Mouse (Mus musculus): ENCODE results near the gene Gm28230.
A peak's percentile ranks its signal among the peaks of the same experiment; 100 is the strongest.

The Gm28230 gene

DNA sequence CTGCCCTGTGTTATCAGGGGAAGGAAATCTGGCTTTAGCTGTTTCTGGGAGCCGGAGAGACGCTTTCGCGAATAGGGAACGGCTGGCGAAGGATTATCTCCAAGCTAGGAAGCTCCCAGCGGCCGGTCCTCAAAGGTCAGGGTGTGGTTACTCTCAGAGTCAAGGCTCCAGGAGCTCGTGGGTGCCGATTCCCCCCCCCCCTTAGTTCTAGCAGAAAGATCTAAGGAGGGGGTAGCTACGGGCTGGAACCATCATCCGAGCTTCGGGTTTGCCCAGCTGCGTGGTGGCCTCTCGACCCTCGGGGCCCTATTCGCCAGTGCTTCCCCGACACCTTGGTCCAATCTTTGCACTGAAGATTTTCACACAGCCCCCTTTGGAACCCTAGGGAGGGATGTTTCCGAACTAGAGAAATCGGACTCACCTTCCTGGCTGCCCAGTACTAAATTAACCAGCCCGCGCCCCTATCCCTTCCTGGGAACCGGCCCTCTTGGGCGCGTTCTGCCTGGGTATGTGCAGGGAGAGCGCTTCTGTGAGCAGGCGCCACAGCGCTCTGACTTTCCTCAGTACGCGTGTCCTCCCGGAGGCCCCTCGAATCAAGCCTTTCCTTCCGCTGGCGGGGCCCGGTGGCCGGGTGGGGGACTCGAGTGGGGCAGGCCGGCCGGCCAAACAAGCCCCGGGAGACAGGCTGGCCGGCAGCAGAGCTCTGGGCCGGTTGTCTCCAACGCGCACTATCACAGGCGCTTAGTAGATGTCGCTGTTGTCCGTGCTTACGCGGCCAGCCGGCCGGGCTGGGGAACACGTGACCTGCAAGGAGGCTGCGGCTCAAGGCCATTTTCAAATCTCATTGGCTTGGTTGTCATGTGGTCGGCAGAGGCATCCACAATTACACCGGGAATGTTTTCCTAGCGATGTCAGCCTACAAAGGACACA lies 35.2 kb upstream of the Gm28230 start, which contains the start of gene Hoxd10:
Hoxd10 (plus strand) TSS at position 903 of the 930 bp plus-strand sequence.
- peak; percentile 90 for DNase-seq (ENCODE audit: extremely low spot score, low spot score)

- DNase-seq (ENCODE audit: extremely low spot score, low spot score): no peak
Observed at GRCm38 (mm10) chr2:74691995-74692807, 34.3 kb upstream of the Gm28230 start.

DNA sequence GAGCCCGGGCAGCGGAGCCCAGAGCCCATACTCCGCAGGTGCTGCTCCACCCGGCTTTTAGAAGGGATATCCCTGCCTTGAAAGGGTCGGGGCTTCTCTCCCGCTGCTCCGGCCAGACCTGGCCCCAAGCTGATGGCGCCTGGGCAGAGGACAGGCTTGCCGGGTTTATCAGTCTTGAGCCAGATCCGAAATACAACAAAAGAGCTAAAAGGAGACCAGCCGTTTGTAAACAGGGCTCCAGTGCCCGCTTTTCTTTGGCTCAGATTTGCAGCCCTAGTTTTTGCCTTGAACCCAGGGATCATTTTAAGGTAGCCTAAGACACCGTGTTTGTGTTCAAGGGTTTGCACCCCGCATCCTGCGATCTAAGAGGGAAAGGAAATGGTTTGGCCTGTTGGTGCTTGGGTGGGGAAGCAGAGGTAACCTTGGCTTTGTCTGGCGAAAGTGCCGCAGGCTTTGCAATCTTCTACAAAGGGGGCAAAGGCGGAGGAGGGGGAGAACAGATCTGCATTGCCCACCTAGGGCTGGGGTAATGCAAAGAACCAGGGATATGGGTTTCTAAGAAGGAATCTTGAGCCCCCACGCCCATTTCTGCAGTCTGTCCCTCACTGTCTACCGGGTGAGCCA lies 33.6 kb upstream of the Gm28230 start:
- DNase-seq (ENCODE audit: extremely low spot score, low spot score): peak; percentile 67

DNA sequence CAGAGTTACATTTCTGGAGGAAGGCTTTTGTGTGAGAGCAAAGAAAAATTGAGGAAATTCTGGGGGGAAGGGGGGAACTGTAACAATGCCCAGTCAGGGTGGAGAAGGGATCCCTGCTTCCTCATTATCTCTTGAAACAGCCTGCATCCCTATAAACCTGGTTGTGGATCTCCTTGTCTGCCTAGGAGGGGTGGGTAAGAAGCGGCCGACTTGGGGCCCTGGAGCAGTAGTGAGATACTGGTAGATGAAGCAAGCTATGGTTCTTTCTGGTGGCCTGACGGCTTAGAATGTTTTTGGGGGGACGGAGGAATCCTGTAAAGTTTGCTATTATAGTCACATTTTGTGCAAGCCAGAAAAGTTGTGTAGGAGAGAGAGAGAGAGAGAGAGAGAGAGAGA lies 33.1 kb upstream of the Gm28230 start:
- DNase-seq (ENCODE audit: extremely low spot score, low spot score): no peak

DNA sequence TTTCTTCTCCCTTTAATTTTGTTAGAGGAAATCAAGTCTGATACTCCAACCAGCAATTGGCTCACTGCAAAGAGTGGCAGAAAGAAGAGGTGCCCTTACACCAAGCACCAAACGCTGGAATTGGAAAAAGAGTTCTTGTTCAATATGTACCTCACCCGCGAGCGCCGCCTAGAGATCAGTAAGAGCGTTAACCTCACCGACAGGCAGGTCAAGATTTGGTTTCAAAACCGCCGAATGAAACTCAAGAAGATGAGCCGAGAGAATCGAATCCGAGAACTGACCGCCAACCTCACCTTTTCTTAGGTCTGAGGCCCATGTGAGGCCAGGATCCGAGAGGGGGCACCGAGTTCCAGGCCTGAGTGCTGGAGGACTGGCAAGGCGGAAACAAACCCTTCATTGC lies 32.5 kb upstream of the Gm28230 start:
- DNase-seq (ENCODE audit: extremely low spot score, low spot score): peak; percentile 73

DNA sequence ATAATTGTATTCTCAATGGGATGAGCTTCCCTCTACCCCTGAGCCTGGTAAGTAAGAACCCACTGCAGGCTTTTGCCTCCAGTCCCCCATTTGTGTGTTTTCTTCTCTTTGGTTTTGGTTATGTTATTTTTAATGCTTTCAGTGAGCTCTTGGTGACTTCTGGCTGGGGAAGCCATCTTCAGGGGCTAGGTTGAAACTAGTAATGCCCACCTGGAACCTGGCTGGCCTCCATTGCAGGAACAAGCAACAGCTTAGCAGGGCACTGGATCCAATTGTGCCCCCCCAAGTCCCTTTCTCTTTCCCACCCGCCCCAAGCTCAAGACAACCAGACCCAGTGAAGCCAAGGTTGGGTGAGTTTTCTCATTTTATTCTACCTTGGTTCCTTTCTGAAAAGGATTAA lies 31.1 kb upstream of the Gm28230 start:
- DNase-seq (ENCODE audit: extremely low spot score, low spot score): no peak

DNA sequence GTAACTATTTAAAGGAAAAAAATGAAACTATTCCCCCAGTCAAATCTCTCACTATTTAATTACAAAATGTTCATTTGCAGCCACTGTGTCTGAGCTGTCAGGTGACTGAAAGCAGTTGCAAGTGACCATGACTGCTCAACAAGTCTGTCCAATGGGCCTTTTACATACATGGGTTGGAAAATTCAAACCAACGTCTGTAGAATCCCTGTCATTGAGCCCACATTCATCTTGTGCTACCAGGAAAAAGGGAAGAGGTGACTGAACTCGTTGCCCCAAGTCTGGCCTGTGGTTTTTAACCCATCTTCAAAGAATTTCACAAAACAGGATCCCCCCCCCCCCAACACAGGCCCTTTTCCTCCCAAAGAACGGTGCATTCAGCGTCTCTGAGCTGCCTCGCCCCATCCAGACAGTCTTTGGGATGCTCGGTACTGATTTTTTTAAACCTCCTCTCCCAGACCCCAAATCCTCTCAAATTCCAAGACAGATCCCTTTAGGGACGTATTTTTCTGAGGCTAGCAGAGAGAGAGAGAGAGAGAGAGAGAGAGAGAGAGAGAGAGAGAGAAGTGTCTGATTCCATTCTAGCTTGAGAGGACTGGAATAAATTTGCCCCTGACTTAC lies 30.6 kb upstream of the Gm28230 start:
- DNase-seq (ENCODE audit: extremely low spot score, low spot score): peak; percentile 37

GRCm38 (mm10) chr2:74696442-74697335 lies 29.8 kb upstream of the Gm28230 start:
- peak; percentile 58 for DNase-seq (ENCODE audit: extremely low spot score, low spot score)

- peak; percentile 85 for DNase-seq (ENCODE audit: extremely low spot score, low spot score)
Observed at GRCm38 (mm10) chr2:74697567-74698121, 28.9 kb upstream of the Gm28230 start, which contains the start of gene Hoxd9. Hoxd9 (plus strand) TSS chr2:74697727.

DNA sequence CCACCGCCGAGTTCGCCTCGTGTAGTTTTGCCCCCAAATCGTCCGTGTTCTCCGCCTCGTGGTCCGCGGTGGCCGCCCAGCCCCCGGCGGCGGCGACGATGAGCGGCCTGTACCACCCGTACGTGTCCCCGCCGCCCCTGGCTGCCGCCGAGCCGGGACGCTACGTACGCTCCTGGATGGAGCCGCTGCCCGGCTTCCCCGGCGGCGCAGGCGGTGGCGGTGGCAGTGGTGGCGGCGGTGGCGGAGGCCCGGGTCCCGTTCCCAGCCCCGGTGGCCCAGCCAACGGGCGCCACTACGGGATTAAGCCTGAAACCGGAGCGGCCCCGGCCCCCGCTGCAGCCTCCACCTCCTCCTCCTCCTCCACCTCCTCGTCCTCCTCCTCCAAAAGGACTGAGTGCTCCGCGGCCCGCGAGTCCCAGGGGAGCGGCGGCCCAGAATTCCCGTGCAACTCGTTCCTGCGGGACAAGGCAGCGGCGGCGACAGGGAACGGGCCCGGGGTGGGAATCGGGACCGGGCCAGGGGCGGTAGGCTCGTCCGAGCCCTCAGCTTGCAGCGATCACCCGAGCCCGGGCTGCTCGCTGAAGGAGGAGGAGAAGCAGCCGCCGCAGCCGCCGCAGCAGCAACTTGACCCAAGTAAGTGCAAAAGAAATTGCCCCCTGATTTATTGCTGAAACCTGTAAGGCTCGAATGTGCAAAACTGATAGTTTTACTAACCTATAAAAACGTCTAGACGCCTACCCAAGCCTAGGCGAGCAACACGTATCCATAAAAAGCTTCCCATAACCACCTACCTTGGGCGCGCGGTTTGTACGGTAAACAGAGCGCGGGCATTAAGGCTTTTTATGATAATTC lies 28.1 kb upstream of the Gm28230 start:
- DNase-seq (ENCODE audit: extremely low spot score, low spot score): peak; percentile 86

GRCm38 (mm10) chr2:74699053-74699430 lies 27.5 kb upstream of the Gm28230 start:
- DNase-seq (ENCODE audit: extremely low spot score, low spot score): peak; percentile 70

DNA sequence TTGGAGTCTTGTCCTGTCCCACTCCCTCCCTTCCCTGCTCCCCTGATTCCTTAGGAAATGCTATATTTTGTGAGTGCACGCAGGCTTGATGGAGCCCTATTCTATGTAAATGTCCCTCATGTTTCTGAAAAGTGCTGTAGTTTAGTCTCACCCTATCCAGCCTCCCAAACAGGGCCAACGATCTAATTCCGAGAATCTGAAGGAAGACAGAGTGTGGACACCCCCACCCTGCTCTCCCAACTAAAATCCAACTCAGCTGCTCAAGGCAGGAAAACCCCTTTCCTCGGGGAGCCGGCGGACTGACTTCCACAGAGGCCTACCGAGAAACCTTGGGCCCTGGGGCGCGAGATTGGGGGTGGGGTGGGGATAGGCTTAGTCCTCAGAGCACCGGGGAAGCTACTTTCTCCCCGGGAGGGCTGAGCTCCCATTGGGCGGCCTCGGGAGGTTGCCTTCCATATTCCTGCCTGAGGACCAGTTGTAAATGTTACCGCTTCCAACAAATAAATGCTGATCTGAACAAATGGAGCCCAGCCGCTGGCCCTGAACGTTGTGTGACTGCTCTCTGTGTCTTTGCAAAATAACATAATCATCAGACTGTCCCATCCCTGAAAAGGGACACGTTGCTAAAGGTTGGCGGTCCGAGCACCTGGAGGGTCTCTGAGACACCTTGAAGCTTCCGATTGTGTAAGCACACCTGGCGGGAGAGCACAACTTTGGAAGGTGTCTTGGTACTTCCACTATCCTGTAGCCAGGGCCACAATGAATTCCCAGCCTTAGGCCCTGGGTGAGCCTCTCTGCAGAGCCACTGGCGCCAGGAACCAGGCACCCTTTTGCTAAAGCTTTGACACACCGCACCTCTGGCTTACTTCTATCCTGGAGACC lies 26.6 kb upstream of the Gm28230 start:
- DNase-seq (ENCODE audit: extremely low spot score, low spot score): peak; percentile 70

DNA sequence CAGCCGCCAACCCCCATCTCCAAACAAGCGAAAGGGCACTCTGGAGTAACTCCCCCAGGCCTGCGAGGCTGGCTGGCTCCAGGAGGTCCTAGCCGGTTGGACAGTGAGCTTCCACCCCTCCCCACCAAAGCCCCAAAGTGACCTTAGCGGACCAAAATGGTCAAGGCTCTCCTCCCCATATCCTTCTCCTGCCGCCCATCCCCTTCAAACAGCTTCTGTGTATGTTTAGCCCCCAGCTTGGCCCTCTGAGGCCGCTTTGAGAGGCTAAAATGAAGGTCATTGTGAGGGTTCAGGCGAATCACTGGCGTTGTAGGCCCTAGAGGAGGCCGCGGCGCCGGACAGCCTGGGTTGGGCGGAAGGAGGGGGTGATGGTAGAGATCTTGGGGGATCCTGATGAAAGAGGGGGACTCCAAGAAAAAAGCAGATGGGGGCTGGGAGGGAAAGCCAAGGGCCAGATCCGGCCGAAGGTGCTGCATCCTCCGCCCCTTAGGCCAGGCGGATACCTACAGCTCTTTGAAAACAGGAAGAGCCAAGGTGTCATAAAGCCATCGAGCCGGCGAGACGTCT lies 25.9 kb upstream of the Gm28230 start:
- DNase-seq (ENCODE audit: extremely low spot score, low spot score): no peak

DNA sequence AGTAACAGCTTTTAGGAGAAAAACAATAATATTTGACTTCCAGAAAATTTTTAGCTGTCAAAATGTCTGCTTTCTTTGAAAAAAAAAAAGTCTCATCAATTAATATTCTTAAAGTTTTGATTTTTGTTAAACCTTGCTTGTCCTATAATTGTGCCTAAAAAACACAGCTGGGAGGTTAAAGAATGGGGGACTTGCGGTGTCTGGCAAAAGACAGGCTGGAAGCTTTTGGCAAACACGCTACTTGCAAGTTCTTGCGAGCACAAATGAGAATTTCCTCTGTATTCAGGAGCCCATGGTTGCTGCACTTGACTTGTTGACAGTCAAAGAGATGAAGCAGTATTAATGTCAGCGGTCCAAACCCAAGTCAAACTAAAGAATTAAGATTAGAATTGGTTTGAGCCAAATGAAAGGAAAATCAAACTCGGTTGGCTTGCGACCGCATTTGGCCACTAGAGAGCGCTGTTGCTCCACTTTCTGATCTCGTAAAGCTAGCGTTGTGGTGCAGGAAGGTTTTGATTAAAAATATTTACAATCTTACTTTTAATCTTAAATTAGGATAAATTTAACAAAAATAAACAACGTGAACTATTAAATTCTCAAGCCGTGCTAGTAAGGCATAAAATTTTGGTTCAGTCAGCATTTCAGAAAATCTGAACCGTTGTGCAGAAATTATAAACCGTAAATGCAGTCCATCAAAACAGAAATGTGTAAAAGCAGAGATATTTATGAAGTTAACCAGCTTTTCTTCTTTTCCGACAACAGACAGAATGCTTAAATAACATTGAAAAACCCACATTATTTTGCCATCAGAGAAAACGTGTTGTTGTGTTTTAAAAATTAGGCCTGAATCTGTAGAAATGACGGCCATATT lies 24.3 kb upstream of the Gm28230 start:
- peak; percentile 87 for DNase-seq (ENCODE audit: extremely low spot score, low spot score)

DNA sequence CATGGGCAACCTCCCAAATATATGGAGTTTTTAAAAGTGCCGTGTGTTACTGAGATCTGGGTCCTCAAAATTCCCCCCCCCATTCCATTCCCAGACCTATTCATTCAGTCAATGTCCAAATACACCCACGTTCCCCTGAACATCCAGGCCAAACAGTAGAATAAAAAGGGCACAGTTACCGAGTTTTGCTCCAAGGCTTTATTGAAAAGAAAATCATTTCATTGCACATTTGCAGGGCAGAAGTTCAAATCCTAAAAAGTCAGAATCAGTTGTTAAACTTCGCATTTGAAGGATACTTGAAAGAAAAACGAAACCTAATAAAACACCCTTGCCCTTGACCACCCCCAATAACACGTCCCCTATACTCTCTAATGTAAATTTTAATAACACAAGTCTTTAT lies 23.7 kb upstream of the Gm28230 start:
- no peak for DNase-seq (ENCODE audit: extremely low spot score, low spot score)

DNA sequence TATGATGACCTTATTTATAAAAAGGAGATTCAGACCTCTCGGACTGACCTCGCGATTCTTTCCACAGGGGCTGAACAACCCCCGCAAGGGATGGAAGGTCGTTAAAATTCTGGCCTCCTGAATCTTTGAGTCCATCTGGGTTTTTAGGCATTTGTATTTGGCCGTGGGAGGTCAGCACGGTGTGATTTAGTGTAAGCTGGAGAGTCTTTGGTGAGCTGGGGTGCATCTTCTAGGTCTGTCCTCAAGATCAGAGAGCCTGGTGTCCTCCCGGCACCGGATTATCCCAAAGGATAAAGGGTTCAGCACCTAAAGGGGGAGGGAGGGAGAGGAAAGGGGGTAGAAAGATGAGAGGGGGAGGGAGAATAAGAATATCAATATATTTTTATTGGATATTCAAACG lies 23.2 kb upstream of the Gm28230 start:
- DNase-seq (ENCODE audit: extremely low spot score, low spot score): peak; percentile 51

Measured in neural tube, embryonic 10.5 days (tissue).